Mouse (Mus musculus): Measurements from ENCODE around the gene Kcna5. TPM values are rescaled to one million over a fixed set of nuclear protein-coding genes. Genes with fewer than 3 reads are reported as not detected.

The Kcna5 gene
- total RNA-seq, 2 experiments from 2014 or later: 18.3 to 22.4 TPM

DNA sequence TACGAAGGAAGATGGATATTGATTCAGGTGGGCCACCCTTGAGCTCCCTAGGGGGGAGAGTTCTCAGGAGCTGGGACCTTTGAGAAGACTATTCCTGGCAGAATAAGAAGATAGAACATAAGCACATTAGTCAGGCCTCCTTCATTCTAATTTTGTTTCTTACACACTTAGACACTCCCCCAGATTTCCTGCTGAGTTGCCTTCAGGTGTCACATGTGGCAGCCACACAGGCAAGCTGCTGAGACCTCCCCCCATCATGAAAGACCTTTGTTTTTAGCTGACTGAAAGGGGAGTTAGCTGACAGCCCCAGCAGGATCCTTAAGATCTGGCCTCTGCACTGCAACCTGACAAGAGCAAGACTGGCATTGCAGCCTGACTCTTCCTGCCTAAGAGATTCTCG lies 2.3 kb upstream of the Kcna5 start:
- no peak for DNase-seq

DNA sequence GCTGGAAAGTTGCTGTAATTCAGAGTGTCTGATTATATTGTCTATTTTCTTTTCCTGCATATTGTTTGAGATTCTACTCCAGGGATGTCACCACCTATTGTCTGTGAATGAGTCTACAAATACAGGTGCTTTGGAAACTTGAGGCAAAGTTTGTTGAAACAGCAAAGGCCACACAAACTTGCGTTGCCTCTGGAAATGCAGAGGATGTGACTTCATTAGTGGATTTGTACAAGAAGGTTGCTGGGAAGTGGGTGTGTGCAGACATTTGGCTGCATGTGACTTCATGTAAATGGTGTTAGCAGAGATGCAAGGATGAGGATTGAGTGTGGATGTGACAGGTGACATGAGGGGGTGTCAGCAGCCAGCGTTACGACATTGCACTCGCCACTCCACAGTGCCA lies 1.7 kb upstream of the Kcna5 start:
- DNase-seq: peak in 1 of 2 experiments; percentile 59

DNA sequence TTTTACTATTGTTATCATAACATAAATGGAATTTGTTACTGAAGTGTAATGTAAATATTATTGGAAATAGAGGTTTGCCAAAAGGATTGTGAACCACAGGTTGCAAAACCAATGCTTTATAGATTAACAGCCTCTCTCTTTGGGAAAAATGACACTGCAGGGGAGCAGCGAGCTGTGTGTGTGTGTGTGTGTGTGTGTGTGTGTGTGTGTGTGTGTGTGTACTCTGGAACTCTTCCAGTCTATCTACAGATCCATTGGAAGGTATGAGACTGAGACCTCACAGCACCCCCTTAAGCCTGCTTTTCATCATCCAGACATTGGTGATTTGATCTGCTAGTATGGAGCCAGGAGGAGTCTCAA lies 679 bp upstream of the Kcna5 start:
- no peak for DNase-seq

DNA sequence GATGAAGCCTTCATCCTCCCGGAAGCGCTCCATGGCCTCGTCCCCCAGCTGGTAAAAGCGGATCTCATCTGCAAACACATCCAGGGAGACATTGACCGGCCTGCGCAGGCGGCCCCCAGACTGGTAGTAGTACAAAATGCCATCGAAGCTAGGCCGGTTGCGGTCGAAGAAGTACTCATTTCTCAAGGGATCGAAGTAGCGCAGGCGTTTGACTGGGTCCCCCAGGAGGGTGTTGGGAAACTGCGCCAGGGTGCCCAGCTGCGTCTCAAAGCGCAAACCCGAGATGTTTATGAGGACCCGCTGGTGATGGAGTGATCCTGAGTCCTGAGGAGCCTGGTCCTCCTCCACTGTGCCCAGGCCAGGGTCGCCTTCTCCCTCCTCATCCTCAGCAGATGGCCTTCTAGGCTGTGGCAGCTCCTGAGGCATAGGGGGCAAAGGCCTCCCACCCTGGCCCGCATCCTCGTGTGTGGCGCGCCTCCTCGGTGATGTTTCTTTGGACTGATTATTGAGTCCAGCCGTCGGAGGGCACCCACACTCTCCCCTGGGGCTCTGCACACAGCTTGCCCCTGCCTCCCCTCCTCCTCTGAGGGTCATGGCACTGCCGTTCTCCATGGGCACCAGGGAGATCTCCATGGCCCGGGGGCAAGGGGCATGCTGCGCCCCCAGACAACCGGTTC lies 543 bp downstream of the Kcna5 start:
- peak in 1 of 2 experiments; percentile 9 for DNase-seq

DNA sequence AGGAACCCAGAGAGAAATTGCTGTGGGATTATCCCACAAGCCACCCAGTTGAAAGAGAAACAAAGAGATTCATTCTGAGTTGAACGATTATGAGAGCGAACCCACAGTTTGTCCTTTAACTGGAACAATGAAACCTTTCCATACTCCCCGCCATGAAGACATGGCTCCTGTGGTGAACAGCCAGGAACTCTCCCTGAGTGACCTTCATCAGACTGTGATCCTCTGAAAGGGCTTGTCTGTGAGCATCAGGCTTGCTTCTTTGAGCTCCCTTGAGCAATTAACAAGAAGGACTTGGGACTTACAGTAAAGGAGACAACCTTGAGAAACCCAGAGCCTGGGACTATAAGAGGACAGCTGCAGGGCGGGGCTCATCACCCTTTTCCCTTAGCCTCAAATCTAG lies 3.9 kb downstream of the Kcna5 start:
- DNase-seq: no peak

DNA sequence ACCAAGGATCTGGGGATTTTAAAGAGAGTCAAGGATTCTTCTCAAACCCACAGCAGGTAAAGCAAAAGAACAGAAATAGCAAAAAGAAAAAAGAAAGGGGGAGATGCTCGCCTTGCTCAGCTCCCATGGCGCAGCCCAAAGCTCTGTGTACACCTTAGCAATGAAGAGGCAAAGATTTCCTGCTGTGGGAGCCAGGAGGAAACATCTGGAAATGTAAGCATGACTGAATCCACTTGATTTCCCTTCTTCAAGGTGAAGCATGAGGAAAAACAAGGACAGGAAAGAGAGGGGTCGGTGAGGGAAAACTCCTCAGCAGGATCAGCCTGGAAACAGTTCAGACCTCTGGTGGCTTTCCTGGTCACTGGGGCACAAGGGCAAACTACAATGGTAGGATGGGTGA lies 5.2 kb downstream of the Kcna5 start:
- peak in 1 of 2 experiments; percentile 60 for DNase-seq

DNA sequence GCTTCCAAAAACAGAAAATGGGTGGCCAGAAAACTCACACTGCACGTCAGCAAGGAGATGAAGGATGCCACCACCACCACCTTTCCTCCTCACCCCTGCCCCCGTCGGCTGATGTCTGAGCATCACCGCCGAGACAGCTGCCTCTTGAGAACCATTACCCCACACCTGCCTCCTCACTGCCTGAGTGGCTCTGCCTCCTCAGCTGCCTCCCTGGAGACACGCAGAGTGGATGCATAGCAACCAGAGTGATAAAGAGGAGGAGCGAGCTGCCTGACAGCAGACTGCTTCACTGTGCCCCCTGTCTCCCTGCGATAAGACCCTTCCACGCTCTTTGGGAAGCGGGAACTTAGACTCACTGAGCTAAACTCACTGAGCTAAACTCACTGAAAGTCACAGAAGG lies 20.5 kb downstream of the Kcna5 start:
- no peak for DNase-seq

DNA sequence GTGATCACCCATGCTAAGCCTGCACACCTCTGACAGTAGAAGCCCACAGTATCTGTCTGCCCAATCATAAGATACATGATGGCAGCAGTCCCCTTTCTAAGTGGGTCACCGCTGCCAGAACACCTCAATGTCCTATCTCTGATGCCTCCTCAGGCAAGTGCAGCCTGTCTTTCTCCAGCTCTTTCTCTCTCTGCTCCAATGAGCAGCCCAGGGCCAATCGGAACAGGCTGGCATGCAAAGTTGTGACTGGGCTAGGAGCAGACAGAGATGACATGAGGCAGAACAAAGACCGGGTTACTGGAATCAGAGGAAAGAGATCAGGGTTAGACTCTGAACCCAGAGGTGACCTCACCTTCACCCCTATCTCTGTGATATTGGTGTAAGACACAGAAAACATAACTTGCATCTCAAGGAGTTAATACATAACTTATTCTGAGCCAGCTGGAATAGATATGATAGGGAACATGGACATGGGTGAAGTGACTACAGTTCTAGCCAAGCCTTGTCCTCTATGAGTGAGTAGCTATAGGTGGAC lies 21.4 kb downstream of the Kcna5 start:
- no peak for DNase-seq

DNA sequence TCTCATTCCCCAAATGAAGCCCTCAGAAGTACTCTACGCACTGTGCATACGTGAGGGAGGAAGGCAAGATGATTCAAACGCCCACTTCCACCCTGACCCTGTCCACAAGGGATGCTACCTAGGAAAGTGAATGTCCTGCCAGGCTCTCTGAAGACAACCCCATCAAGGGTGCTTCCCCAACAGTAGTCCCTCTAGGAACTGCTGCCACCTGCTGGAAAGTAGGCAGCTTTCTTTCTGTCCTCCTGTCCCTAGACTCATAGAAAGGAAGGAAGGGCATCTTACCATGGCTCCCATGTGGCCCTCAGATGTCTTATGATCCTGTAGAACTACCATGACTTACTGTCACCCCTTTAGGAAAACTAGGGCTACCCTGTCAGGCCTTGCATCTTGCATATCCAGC lies 22.1 kb downstream of the Kcna5 start:
- DNase-seq: peak; percentile 42 to 63

DNA sequence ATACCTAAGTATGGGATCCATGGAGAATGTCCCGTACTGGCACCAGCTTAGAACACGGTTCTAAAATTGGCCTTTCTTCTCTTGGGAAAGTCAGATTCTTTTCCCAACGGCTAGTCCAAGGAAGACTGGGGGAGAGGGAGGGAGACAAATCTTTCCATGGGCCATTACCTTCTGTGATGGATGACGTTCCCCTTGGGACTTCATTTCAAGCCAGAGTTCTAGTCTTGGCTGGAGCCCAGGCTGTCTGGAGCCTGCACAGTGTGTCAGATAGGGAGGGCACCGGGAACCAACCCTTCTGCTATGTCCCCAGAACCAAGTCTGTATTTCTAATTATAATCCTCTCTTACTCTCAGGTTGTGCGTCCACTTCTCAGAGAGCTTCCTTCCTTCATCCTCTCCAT lies 26.5 kb downstream of the Kcna5 start:
- DNase-seq: peak in 1 of 2 experiments; percentile 52

DNA sequence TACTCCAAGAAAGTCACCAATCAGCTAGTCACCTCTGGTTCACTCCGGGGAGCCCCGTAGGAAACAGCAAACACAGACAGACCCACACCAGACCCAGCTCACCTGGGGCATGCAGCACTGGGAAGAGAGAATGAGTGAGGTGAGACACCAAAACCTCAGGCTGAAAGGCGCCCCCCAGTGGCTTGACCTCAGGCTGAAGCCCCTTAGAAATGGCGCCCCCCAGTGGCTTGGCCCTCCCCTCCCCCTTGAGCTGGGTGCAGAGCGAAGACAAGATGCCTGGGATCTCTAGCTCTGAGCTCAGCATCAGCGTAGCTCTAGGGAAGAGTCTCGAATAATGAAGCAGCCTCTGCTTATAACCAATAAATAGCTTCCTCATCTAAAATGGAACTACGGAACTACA lies 31.3 kb downstream of the Kcna5 start:
- no peak for DNase-seq

DNA sequence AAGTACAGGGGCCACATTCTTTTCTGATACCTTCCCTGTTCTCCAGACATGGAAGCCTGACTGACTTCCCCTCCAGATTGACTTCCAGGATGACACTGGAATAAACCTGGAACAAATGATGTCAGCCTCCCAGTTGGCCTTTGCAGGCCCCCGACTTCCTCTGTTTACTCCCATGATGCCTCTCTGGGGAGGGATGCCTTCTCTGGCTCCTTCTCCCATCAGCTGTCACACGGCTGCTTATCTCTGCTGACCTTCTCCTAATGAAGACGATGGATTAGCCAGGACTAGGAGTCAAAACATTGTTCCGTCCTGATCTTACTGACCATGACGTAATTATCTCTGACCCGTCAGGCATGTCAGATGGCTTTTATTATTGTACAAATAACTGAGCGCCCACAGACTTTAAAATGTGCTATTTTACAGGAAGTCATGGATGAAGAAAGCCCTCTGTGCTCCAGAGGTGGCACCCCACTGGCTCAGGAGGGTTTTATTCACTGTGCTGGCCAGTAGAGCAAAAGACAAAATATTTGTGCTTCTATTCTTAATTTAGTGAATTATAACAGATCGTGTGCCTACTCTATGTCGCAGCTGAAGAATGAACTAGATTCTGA lies 32.4 kb downstream of the Kcna5 start:
- DNase-seq: peak; percentile 64 to 88

DNA sequence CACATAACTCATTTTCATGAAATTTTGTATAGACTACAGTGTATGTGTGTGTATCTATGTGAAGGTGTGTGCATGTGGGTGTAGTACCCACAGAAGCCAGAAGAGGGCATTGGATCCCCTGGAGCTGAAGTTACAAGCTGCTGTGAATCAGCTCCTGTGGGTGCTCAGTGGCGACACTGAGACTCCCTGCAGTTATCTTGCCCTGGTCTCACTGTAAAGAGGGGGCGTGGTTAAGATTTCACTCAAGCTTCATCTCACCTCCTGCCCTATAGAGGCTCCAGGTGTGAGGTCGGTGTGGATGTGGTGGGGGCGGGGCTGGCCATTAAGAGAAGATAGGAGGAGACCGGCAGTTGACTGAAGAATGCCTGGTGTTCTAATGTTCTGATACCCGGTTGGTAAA lies 34.2 kb downstream of the Kcna5 start:
- no peak for DNase-seq

DNA sequence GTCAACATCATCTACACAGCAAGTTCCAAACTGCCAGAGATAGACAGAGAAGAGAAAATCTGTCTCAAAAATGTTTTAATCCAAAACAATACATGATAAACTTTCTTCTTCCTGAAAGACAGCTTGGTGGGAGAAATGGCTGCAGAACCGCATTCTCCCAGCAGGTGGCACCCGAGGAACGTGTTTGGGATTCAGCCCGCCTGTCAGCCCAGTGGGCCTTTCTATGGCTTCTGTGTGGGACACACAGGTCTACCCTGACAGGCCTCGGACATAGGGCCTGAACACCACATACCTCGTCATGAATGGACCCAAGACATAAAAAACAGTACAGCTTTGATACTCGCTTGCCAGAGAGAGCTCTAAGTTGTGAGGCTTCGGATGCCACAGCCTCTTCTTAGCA lies 35.1 kb downstream of the Kcna5 start:
- peak; percentile 68 to 94 for DNase-seq

DNA sequence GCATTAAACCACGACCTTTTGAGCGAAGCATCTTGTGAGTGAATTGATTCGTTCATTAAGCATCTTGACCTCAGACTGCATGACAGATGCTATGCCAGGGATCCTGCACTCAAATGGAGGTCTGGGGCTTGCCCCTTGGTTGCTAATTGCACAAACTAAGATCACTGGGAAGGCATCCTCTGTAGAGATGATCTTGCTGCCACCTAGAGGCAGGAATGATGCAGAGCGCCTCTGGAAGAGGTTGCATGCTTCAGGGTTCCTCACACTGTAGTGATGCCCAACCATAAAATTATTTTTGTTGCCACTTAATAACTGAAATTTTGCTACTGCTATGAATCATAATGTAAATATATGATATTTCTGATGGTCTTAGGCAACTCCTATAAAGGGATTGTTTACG lies 37.3 kb downstream of the Kcna5 start:
- DNase-seq: peak; percentile 30 to 68

DNA sequence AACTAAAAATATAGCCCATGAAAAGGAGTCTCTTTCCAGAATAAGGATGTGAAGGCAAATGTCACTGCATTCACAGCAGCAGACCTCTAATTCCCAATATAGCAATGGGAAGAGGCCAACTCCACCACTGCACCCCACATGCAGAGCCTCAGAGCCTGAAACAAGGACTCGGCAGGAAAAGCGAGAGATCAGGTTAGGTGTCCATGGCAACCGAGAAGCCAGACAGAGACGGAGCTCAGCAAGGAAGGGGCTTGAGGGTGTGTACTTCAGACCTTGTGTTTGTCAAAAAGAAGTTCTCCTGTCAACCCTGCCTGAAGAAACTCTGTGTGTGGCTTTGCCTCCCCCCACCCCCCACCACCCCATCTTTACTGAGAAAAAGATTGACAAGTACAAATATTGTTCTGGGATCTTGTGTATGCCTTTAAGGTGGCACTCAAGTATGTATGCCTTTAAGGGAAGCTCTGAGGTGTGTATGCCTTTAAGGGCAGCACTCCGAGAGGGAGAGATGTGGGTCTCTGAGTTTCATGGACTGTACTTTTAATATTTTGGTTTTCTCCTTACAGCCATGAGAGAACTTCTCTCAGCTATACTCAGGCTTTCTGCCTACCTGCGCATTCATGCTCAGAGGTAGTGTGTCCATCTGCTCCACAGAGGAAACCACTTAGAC lies 37.9 kb downstream of the Kcna5 start:
- no peak for DNase-seq

DNA sequence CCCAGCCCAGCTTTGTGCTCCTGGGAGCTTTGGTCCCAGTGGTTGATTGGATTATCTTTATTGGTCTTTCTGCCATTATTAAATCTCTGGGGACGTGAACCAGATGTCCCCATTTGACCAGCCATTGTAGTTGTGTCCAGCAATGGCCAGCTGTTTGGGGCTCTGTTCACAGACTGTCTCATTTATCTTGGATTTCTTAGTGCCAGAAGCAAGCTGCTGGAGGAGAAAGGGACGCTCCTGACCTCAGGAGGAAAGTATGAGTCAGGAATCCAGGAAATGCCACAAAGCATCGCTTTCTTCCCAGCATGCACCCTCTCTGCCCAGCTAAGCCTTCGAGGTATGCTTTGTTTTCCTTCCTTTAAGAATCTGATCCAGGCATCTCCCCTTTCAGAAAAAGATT lies 48.1 kb downstream of the Kcna5 start:
- DNase-seq: no peak

DNA sequence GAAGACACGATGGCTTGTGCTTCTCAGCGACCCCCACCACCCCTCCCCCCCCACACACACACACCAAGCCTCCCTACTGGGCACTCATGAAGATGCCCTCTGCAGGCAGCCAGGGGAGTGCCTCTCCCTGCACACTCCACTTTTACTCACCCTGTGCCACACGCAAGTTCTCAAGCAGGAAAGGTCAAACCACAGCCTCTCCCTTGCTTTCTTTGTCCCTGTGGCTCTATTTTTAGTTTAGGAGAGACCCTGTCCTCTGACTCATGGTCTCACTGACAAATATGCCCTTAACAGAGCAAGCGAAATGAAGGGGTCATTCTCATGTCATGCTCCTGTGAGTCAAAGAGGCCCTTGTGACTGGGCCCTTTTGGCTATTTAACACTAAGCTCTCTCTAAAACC lies 50.3 kb downstream of the Kcna5 start:
- DNase-seq: no peak

DNA sequence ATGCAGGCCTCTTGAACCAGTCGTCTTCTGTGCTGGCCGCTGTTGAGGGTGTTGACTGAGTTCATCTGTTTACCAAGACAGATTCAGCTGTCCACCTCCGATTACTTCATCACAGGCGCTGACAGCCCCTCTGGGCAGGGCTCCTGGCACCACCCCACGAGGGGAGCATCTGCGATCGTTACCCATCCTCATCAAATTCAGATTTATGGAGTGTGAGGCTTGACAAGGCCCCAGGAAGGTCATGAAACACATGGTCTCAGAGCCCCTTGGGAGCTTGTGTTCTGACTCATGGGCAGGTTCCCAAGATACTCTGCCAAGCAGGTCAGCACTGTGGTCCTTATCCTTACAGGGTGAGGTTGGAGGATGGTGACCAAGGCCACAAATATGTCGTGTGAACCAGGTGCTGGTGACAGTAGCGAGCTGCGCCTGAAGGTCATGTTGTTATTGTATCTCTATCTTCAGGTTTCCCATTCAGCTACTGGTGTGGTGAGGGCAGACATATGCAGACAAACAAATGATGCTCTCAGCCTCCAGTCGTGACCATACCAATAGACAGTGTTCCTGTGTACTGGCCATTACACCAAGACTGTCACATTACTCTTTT lies 51.8 kb downstream of the Kcna5 start:
- DNase-seq: peak; percentile 22 to 43

Measured in heart, adult 18-20 months (tissue).